Mouse (Mus musculus) hematopoietic stem cell, adult 5-6 weeks (primary cell): ENCODE measurements at regions not wholly inside any gene's neighbourhood (a gene's known extent, or its start where the extent isn't known, plus 50 kb on each side); places are given as distances from the start of the nearest gene placed in this dataset.
A peak's percentile ranks its signal among the peaks of the same experiment; 100 is the strongest.

Experiments
- ATAC-seq, 2 experiments: fragments of 125-278 bp in 1 of 2; replicated peaks in 1 of 2; 2 replicates each; pipeline ENCODE4 v1.8.0; 2016 to 2017; ENCODE audit warnings: inconsistent platforms in 2 of 2, mild to moderate bottlenecking in 2 of 2, moderate number of reproducible peaks in 2 of 2, low read depth in 1 of 2, moderate TSS enrichment in 1 of 2; ENCODE audit not compliant: low FRiP score in 2 of 2, poor library complexity in 2 of 2, severe bottlenecking in 2 of 2, insufficient read depth in 1 of 2, low TSS enrichment in 1 of 2

DNA sequence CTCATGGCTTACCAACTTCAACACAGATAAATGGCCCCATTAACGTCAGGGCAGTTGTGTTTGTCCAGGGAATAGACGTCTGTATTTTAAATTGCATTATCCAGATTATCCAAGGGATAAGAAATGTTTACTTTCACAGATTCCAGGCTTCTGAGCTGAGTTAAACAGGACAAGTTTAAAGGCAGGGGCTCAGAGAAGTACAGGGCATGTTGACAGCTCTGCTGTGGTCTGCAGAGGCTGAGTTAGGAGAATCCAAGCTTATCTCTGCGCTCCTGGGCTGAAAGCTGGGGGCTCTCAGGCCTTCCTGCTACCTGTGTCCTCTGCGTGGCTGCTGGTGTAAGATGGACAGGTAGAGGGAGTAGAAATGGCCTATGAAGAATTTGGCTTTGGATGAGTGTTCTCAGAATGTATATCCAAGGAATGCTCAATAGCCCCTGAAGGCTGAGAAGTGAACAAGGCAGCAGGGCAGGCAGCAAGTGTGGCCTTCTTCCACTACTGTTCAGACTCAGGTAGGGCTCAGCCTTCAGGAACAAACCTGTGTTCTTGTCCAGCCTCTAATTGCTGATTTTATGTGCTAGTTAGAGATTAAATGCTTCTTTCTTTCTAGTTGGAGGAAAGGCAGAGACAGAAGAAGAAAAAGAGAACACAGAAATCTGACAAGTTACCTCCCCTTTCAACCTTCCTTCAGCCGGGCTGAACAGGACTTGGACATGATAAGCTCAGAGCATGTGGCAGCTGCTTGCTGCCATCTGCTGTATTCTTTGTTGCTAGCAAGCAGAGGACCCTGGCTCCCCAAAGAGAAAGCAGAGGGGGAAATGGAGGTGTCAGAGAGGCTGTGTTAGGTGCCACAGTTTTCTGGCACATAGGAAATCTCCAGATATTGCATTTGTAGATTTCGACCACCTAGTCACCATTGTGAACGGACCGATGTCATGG is 77.9 kb upstream of the Grem2 start:
- 0 out of 4 replicates have a peak, but pooled peaks of 1 of the 2 experiments have one; percentile 22 for ATAC-seq

DNA sequence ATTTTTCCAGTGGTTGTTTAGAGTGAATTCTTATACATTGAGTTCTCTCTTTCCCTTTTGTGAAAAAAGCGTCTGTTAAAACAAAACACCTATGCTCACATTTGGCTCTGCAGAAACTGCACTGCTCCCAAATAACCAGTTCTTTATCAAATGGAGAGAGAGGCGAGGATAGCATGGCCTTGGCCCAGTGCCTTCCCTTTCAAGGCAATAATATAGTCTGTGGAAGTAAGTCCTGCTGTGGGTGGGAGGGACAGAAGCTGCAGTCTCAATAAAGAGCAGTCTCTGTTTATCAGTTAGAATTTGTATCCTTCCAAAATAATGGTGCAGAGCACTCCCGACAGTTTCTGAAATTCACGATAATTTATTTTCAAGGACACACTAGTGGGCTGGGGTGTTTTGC is 70.9 kb upstream of the Grem2 start:
- no peak for ATAC-seq

DNA sequence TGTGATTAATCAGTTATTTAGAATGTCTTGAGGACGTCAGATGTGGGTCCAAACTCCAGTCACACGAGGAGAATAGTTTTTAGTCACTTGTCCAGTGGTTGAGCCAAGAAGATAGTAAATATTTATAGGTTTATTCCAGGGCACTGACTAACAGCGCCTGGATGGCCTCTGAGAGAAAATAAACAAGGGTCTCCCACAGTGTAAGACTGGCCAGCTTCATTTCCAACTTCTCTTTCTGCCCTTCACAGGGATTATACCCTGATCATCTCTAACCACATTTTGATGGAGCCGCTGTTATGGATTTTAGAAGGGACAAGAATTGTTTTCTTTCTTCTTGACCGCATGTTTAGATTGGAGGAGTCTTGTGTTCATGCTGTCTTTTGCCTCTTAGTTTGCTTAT is 67.0 kb upstream of the Grem2 start:
- no peak for ATAC-seq

GRCm38 (mm10) chr1:174971895-174972294 is 50.3 kb upstream of the Grem2 start:
- ATAC-seq = no peak
